ENCODE assay signal across 9 mouse cellular contexts in the genomic region with DNA sequence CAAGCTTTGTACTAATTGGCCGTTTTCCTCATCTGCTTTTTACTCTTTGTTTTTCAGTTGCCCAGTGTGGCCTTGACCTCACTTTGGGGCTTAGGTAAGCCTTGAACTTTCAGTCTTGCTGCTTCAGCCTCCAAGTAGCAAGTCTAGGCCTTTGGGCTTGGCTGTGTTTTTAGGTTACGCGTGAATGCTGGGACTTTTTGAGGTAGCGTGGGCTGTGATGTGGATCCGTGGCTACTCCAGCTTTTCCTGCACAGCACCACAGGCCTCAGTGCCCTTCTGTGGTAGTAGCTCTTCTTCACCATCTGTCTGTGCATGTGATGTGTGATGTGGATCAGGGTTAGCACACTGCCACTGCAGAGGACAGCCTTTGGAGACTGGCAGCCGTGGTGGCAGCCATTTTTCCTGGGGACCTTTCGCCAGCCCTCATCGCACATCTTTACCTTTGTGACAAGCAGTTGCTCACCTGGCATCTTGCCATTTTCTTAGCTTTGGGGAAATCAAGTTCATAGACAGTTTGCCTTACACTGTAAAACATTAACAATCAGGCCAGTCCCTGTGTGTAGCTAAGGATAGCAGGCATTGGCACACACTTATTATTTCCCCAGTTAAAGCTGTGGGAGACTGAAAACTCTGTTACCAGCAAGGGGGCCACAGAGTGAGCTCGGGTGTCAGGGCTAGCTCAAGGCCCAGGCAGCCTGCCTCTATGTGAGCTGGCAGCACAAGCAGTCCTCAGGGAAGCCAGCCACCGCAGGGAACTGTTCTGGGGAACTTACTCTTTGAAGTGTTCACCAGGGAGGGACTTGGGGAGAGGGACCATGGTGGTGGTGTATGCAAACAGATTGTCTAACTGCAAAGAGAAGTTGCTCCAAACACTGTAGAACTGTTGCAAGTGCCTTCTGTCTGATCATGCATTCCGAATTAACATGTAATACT.
A peak's percentile ranks its signal among the peaks of the same experiment; 100 is the strongest.
DNase-seq lines count a peak whose midpoint lies in the region; ATAC-seq and TF ChIP-seq lines count a peak whose summit lies in the region.
"Had no signal": no experiment of that assay in that cellular context is flagged by ENCODE, and none has a peak within 500 bp of the region (broad histone marks: within the 10 kb centered on the region; RNA-seq: fewer than 3 reads in every experiment).

No protein-coding gene starts in this region.

- H3K4me3 ChIP-seq in layer of hippocampus, adult 2 months = no peak overlapping the region
- H3K4me3 ChIP-seq in forebrain, embryonic 14.5 days (ENCODE audit: low read depth, low read length) = no peak overlapping the region
- H3K4me3 ChIP-seq in liver, embryonic 15.5 days (replicated peaks) = no peak overlapping the region

- H3K36me3 ChIP-seq in forebrain, embryonic 14.5 days (ENCODE audit: control insufficient read depth, insufficient read depth, low read length) = no peaks in the 10 kb centered on the region
- H3K36me3 ChIP-seq in liver, embryonic 15.5 days (replicated peaks) = no peaks in the 10 kb centered on the region

- no peaks in the 10 kb centered on the region for H3K27me3 ChIP-seq in forebrain, embryonic 14.5 days (replicated peaks; ENCODE audit: control insufficient read depth, insufficient read depth, low read length)
- no peaks in the 10 kb centered on the region for H3K27me3 ChIP-seq in liver, embryonic 15.5 days

- H3K9me3 ChIP-seq in forebrain, embryonic 14.5 days (replicated peaks; ENCODE audit: control insufficient read depth, low read length) = no peaks in the 10 kb centered on the region
- no peaks in the 10 kb centered on the region for H3K9me3 ChIP-seq in liver, embryonic 15.5 days (replicated peaks)

- peak overlapping the region; percentile 85 for H3K27ac ChIP-seq in layer of hippocampus, adult 2 months
- peak overlapping the region; percentile 48; the same call in 1 of the 2 replicates for H3K27ac ChIP-seq in forebrain, embryonic 14.5 days (ENCODE audit: low read depth, low read length)
- peak overlapping the region; percentile 73 for H3K27ac ChIP-seq in liver, embryonic 15.5 days (replicated peaks)

- no peak for TF ChIP-seq CTCF in layer of hippocampus, adult 2 months (conservative IDR thresholded peaks at IDR 0.05)

- WGBS in forebrain, embryonic 14.5 days = 57% methylated on average over 11 of the region's 11 CpGs
- 71% methylated on average over 11 of the region's 11 CpGs for WGBS in liver, embryonic 15.5 days (ENCODE audit: insufficient replicate concordance)

- H3K4me1 ChIP-seq in forebrain, embryonic 14.5 days (ENCODE audit: control insufficient read depth, insufficient read depth, low read length) = peaks cover 37% of the 10 kb centered on the region
- peaks cover 89% of the 10 kb centered on the region for H3K4me1 ChIP-seq in liver, embryonic 15.5 days (replicated peaks)

- ATAC-seq in forebrain, embryonic 14.5 days = peak; percentile 19; the same call in 1 of the 2 replicates
- no peak for ATAC-seq in liver, embryonic 15.5 days (ENCODE audit: insufficient read depth)
- ATAC-seq in erythroblast, adult 5-6 weeks (replicated peaks; ENCODE audit: low FRiP score, poor library complexity, severe bottlenecking) = no peak

- H3K9ac ChIP-seq in forebrain, embryonic 14.5 days (ENCODE audit: low read length) = no peak overlapping the region
- H3K9ac ChIP-seq in liver, embryonic 15.5 days = no peak overlapping the region

- no peak overlapping the region for H3K4me2 ChIP-seq in forebrain, embryonic 14.5 days (ENCODE audit: low read length)
- H3K4me2 ChIP-seq in liver, embryonic 15.5 days = no peak overlapping the region

- peak; percentile 61 to 82 for DNase-seq in adrenal gland, adult (ENCODE audit: inconsistent age in 2 of 2, low spot score in 1 of 2)
- no peak for DNase-seq in adrenal gland, adult 18-20 months (ENCODE audit: low spot score in 2 of 2)
- DNase-seq in layer of hippocampus, adult 2 months (ENCODE audit: low spot score in 2 of 2) = no peak
- no peak for DNase-seq in layer of hippocampus, adult 11-12 months (ENCODE audit: low spot score)
- peak; percentile 35 for DNase-seq in forebrain, embryonic 14.5 days (ENCODE audit: low spot score)
- no peak for DNase-seq in lung, postnatal 10 days
- DNase-seq: lung, adult 2 months had no signal

Comparison
In these comparisons a context has a peak if more than half of its experiments do, and no peak if none do; other contexts are left out.
1. DNase-seq: peak in adrenal gland, adult (2 of 2) and forebrain, embryonic 14.5 days (single experiment); none in adrenal gland, adult 18-20 months (0 of 2), layer of hippocampus, adult 2 months (0 of 2), layer of hippocampus, adult 11-12 months (single experiment) and lung, postnatal 10 days (single experiment).
2. Peak in every context shown above with its lines, with median percentiles within 50 percentile points of each other: H3K27ac ChIP-seq.